Mouse (Mus musculus): ENCODE results near the gene Mzf1.

DNA sequence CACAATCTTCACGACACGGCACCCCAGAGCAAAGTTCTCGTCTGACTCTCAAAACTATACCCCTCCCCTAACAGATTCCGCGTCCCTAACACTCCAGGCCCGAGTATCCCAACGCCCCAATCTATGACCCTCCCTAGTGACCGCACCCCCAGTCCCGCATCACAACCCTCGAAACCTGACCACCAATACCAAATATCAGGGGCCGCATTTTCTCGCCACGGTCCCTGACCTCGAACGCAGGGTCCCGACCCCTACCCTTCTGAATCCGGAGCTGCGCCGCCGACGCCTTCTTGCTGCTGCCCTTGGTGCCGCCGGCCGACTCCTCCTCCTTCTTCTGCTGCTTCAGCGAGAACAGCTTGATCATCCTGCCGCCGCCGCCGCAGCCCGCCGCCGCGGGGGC is 17.2 kb downstream of the Mzf1 start:
- no peak for TF ChIP-seq POLR2A (IDR thresholded peaks at IDR 0.05; ENCODE audit: insufficient read depth, low read length)
- TF ChIP-seq CTCF (IDR thresholded peaks at IDR 0.05; ENCODE audit: low read depth, low read length) = no peak

Measured in ES-Bruce4 (cell line).